Mouse (Mus musculus) T-helper 1 cell (primary cell): ENCODE data around the gene Prss35.

Experiments used
- in situ Hi-C: fragments of 300-600 bp; cut with MboI, MseI; formaldehyde crosslinking; loops from one replicate; pipeline ENCODE4 v1.15.1; 2025; ENCODE audit warnings: high pct_unique_total_duplicates

Prss35 gene

GRCm38 (mm10) chr9:86798129-86798528 lies 54.7 kb downstream of the Prss35 start:
- in situ Hi-C loops = no loop called here

- in situ Hi-C loops = no loop called here
Observed at GRCm38 (mm10) chr9:86798686-86799085, 55.2 kb downstream of the Prss35 start.

GRCm38 (mm10) chr9:86799099-86799498 lies 55.6 kb downstream of the Prss35 start:
- in situ Hi-C loops = no loop called here

GRCm38 (mm10) chr9:86800600-86801163 lies 57.2 kb downstream of the Prss35 start:
- in situ Hi-C loops = no loop called here
